Mouse (Mus musculus): Measurements from ENCODE around the gene Ccl17. TPM values are rescaled to one million over a fixed set of nuclear protein-coding genes. Genes with fewer than 3 reads are reported as not detected.

Ccl17 gene
- total and polyA plus RNA-seq, 2 experiments from 2014 or later = 4.4 to 8.5 TPM

DNA sequence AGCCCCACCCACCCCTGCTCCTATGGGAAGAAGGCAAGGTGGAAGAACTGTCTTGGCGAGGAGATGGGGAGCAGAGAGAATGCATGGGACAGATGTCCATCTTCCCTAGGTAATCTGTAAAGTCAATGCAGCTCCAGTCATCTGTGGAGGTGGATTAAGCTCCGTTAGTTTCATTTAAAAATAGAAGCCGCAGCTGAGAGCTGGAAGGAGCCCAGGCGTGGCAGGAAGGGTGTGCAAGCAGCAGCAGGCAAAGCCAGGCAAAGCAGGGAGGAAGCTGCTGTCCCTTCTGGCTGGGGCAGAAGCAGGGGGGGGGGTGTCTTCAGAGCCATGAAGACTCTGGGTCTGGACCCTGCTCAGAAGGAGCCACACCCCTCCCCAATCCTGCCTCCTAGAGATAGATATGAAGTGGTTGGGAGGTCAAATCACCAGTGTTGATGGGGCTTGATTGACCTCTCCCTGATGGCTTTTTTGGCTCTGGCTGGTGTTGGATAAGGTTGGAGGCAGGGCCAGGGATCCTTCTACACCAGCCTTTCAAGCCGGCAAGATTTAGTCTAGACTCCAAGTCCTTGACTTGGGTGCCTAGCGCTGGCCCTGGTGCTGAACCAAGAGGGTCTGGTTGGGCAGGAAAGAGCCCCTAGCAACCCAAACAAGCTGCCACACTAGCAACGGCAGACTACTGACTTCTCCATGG is 9.8 kb upstream of the Ccl17 start:
- no peak for TF ChIP-seq CTCF (IDR thresholded peaks at IDR 0.05)
- Histone ChIP-seq H3K4me1 (ENCODE audit: insufficient read depth, low read length) (no peaks in the 10 kb centered on the region), H3K27me3 (ENCODE audit: insufficient read depth, low read length) (no peaks in the 10 kb centered on the region), H3K36me3 (ENCODE audit: insufficient read depth, low read length) (no peaks in the 10 kb centered on the region), H3K9ac (replicated peaks; ENCODE audit: low read length, poor library complexity, severe bottlenecking) (no peak overlapping the region), H3K4me3 (ENCODE audit: low read depth, low read length) (no peak overlapping the region), H3K4me2 (ENCODE audit: low read depth, low read length, poor library complexity, severe bottlenecking) (no peak overlapping the region), H3K9me3 (ENCODE audit: low read length) (no peaks in the 10 kb centered on the region), H3K27ac (ENCODE audit: low read depth, low read length) (no peak overlapping the region)
- DNase-seq (ENCODE audit: low spot score) (no peak), ATAC-seq (ENCODE audit: low FRiP score) (no peak)
- 68% methylated on average over 7 of the region's 7 CpGs for WGBS

DNA sequence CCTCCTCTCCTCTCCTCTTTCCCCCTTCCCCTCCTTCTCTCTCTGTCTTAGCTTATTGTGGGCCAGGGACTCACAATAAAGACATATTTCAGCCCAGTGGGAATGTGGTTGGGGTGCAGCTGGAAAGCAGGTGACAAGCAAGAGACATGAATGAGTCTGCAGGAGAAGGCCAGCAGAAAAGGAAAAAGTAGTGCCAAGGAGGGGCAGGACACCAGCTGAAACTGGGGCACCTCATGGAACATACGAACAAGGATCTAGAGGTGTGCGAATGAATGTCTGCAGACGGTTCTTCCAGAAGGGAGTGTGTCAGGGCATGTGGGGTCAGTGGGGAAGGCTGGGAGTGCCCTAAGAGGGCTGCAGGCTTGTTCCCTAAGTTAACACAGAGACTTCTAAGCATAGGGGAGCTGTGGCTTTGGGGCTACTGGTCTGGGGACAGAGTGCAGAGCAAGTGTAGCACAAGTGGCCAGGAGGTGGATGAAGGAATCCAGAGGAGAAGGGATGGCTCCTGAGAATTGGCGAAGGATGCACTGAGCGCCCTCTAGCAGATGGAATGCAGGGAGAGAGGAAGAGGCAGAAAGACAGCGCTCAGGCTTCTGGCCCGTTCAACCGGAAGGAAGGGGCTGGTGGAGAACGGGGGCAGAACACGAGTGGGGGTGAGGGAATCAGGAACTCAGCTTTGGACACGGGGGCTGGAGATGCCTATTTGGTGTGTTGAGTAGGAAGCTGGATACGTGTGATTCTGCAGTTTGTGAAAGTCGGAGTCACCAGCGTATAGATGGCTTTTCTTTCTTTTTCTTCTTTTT is 8.8 kb upstream of the Ccl17 start:
- no peak overlapping the region for H3K9ac ChIP-seq (replicated peaks; ENCODE audit: low read length, poor library complexity, severe bottlenecking)
- no peak overlapping the region for H3K27ac ChIP-seq (ENCODE audit: low read depth, low read length)
- no peaks in the 10 kb centered on the region for H3K27me3 ChIP-seq (ENCODE audit: insufficient read depth, low read length)
- H3K9me3 ChIP-seq (ENCODE audit: low read length) = no peaks in the 10 kb centered on the region
- DNase-seq (ENCODE audit: low spot score) (no peak), ATAC-seq (ENCODE audit: low FRiP score) (no peak)
- no peaks in the 10 kb centered on the region for H3K36me3 ChIP-seq (ENCODE audit: insufficient read depth, low read length)
- no peak overlapping the region for H3K4me2 ChIP-seq (ENCODE audit: low read depth, low read length, poor library complexity, severe bottlenecking)
- no peaks in the 10 kb centered on the region for H3K4me1 ChIP-seq (ENCODE audit: insufficient read depth, low read length)
- no peak overlapping the region for H3K4me3 ChIP-seq (ENCODE audit: low read depth, low read length)
- TF ChIP-seq CTCF (IDR thresholded peaks at IDR 0.05) = peak; percentile 66
- 46% methylated on average over 14 of the region's 14 CpGs for WGBS

- no peaks in the 10 kb centered on the region for H3K27me3 ChIP-seq (ENCODE audit: insufficient read depth, low read length)
- H3K27ac ChIP-seq (ENCODE audit: low read depth, low read length) = no peak overlapping the region
- DNase-seq (ENCODE audit: low spot score) = no peak
- no peak for TF ChIP-seq CTCF (IDR thresholded peaks at IDR 0.05)
- H3K36me3 ChIP-seq (ENCODE audit: insufficient read depth, low read length) = no peaks in the 10 kb centered on the region
- H3K9me3 ChIP-seq (ENCODE audit: low read length) = no peaks in the 10 kb centered on the region
- WGBS = 86% methylated on average over 4 of the region's 4 CpGs
- no peak overlapping the region for H3K4me2 ChIP-seq (ENCODE audit: low read depth, low read length, poor library complexity, severe bottlenecking)
- ATAC-seq (ENCODE audit: low FRiP score) = no peak
- H3K4me1 ChIP-seq (ENCODE audit: insufficient read depth, low read length) = no peaks in the 10 kb centered on the region
- H3K4me3 ChIP-seq (ENCODE audit: low read depth, low read length) = no peak overlapping the region
- no peak overlapping the region for H3K9ac ChIP-seq (replicated peaks; ENCODE audit: low read length, poor library complexity, severe bottlenecking)
Measured at GRCm38 (mm10) chr8:94802375-94802774, 7.9 kb upstream of the Ccl17 start.

DNA sequence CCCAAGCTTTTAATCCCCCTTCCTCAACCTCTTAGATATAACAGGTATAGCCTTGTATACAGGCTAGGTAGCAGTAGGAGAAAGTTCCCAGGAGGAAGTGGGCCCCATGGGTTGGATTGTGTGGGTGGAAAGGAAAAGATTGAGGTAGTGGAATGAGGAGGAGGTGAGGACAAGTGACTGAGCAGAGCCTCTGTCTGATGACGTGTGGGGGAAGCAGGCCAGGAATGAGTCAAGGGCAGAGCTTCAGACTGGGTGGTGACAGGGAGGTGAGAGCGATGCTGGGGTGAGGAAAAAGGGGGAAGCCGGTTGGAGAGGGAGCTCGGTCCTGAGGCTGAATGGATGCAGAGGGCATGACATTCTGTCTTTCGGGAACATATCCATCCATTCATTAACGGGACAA is 6.7 kb upstream of the Ccl17 start:
- Histone ChIP-seq H3K27me3 (ENCODE audit: insufficient read depth, low read length) (no peaks in the 10 kb centered on the region), H3K9ac (replicated peaks; ENCODE audit: low read length, poor library complexity, severe bottlenecking) (no peak overlapping the region), H3K36me3 (ENCODE audit: insufficient read depth, low read length) (no peaks in the 10 kb centered on the region), H3K9me3 (ENCODE audit: low read length) (no peaks in the 10 kb centered on the region), H3K27ac (ENCODE audit: low read depth, low read length) (no peak overlapping the region), H3K4me1 (ENCODE audit: insufficient read depth, low read length) (no peaks in the 10 kb centered on the region), H3K4me3 (ENCODE audit: low read depth, low read length) (no peak overlapping the region), H3K4me2 (ENCODE audit: low read depth, low read length, poor library complexity, severe bottlenecking) (no peak overlapping the region)
- no peak for TF ChIP-seq CTCF (IDR thresholded peaks at IDR 0.05)
- ATAC-seq (ENCODE audit: low FRiP score) (no peak), DNase-seq (ENCODE audit: low spot score) (no peak)
- 77% methylated on average over 6 of the region's 6 CpGs for WGBS

- no peak overlapping the region for H3K9ac ChIP-seq (replicated peaks; ENCODE audit: low read length, poor library complexity, severe bottlenecking)
- DNase-seq (ENCODE audit: low spot score) (no peak), ATAC-seq (ENCODE audit: low FRiP score) (no peak)
- H3K9me3 ChIP-seq (ENCODE audit: low read length) = no peaks in the 10 kb centered on the region
- TF ChIP-seq CTCF (IDR thresholded peaks at IDR 0.05) = no peak
- no peak overlapping the region for H3K4me3 ChIP-seq (ENCODE audit: low read depth, low read length)
- WGBS = 80% methylated on average over 10 of the region's 10 CpGs
- H3K27ac ChIP-seq (ENCODE audit: low read depth, low read length) = no peak overlapping the region
- no peaks in the 10 kb centered on the region for H3K27me3 ChIP-seq (ENCODE audit: insufficient read depth, low read length)
- no peak overlapping the region for H3K4me2 ChIP-seq (ENCODE audit: low read depth, low read length, poor library complexity, severe bottlenecking)
- no peaks in the 10 kb centered on the region for H3K4me1 ChIP-seq (ENCODE audit: insufficient read depth, low read length)
- H3K36me3 ChIP-seq (ENCODE audit: insufficient read depth, low read length) = no peaks in the 10 kb centered on the region
Measured at GRCm38 (mm10) chr8:94804546-94805340, 5.5 kb upstream of the Ccl17 start.

All from midbrain, postnatal 0 days (tissue).